Mouse (Mus musculus): ENCODE results near the gene 1700012B07Rik.

Gene 1700012B07Rik

GRCm38 (mm10) chr11:109751636-109752603 lies 75.9 kb downstream of the 1700012B07Rik start:
- DNase-seq (ENCODE audit: low spot score in 2 of 2): no peak

GRCm38 (mm10) chr11:109745210-109745609 lies 82.6 kb downstream of the 1700012B07Rik start:
- no peak for DNase-seq (ENCODE audit: low spot score in 2 of 2)

- no peak for DNase-seq (ENCODE audit: low spot score in 2 of 2)
These were observed 89.9 kb downstream of the 1700012B07Rik start for GRCm38 (mm10) chr11:109737967-109738366.
